Mouse (Mus musculus) CH12.LX (cell line): Measurements from ENCODE around the gene Lrmda. TPM values are rescaled to one million over a fixed set of nuclear protein-coding genes. Genes with fewer than 3 reads are reported as not detected.

ENCODE experiments used
- DNase-seq: peaks from one replicate; pipeline ENCODE4 v3.0.0-alpha.2; 2013; ENCODE audit errors: extremely low read depth
- H3K27ac ChIP-seq: 2 replicates; pipeline ENCODE4 v1.5.1; 2012; ENCODE audit warnings: low read depth, mild to moderate bottlenecking, control low read depth, moderate library complexity; ENCODE audit not compliant: insufficient read depth
- H3K27me3 ChIP-seq: replicated peaks from 2 replicates; pipeline ENCODE3; 2012; ENCODE audit warnings: inconsistent platforms
- H3K36me3 ChIP-seq, 2 experiments: replicated peaks in 1 of 2; 2 replicates each; pipeline versions ENCODE3 to v1.6.1; 2012; ENCODE audit warnings: inconsistent platforms in 1 of 2, low read length in 1 of 2, mild to moderate bottlenecking in 1 of 2, mixed read lengths in 1 of 2, moderate library complexity in 1 of 2; ENCODE audit not compliant: control insufficient read depth in 1 of 2, insufficient read depth in 1 of 2
- H3K4me1 ChIP-seq, 2 experiments: 2 replicates each; pipeline ENCODE4 v1.6.1; 2012; ENCODE audit warnings: inconsistent platforms in 1 of 2, moderate library complexity in 1 of 2; ENCODE audit not compliant: insufficient read depth in 2 of 2, control insufficient read depth in 1 of 2
- H3K4me2 ChIP-seq: 2 replicates; pipeline ENCODE4 v1.6.1; 2012; ENCODE audit warnings: low read depth, mild to moderate bottlenecking, control low read depth; ENCODE audit not compliant: poor library complexity, insufficient read depth, severe bottlenecking
- H3K4me3 ChIP-seq, 3 experiments: fragments of 150-350 bp in 1 of 3; sonication (generic) in 1 of 3; replicated peaks in 1 of 3; 2 replicates each; pipeline versions ENCODE3 to v1.5.1; 2011 to 2012; ENCODE audit warnings: low read depth in 2 of 3, low read length in 2 of 3, mild to moderate bottlenecking in 2 of 3, moderate library complexity in 2 of 3, control low read depth in 1 of 3, improper control_type of control experiment in 1 of 3, inconsistent platforms in 1 of 3, mixed read lengths in 1 of 3; ENCODE audit not compliant: poor library complexity in 1 of 3
- H3K79me2 ChIP-seq: replicated peaks from 2 replicates; pipeline ENCODE4 v1.6.1; 2012; ENCODE audit warnings: mild to moderate bottlenecking, moderate library complexity; ENCODE audit not compliant: control insufficient read depth, poor library complexity, insufficient read depth, severe bottlenecking; ENCODE audit errors: extremely low read depth
- H3K9ac ChIP-seq: 2 replicates; pipeline ENCODE4 v1.6.1; 2012; ENCODE audit warnings: low read depth, mild to moderate bottlenecking, control low read depth, moderate library complexity; ENCODE audit not compliant: insufficient read depth
- H3K9me3 ChIP-seq: replicated peaks from 2 replicates; pipeline ENCODE3; 2012; ENCODE audit warnings: low read length, inconsistent platforms, mixed read lengths
- BHLHE40 ChIP-seq: IDR thresholded peaks from 2 replicates; pipeline ENCODE4 v1.6.1; 2011; ENCODE audit warnings: mild to moderate bottlenecking, low read depth, low read length, improper control_type of control experiment
- CHD1 ChIP-seq: IDR thresholded peaks from 2 replicates; pipeline ENCODE4 v1.6.1; 2012; ENCODE audit warnings: low read depth, low read length, improper control_type of control experiment, inconsistent platforms
- CTCF ChIP-seq, 2 experiments: IDR thresholded peaks in 1 of 2; conservative IDR thresholded peaks in 1 of 2; 2 replicates each; pipeline ENCODE4 v1.5.1; 2011 to 2012; ENCODE audit warnings: low read depth in 2 of 2, low read length in 2 of 2, improper control_type of control experiment in 1 of 2, inconsistent platforms in 1 of 2, mild to moderate bottlenecking in 1 of 2, moderate library complexity in 1 of 2
- ETS1 ChIP-seq: conservative IDR thresholded peaks from 2 replicates; pipeline ENCODE4 v1.6.1; 2012; ENCODE audit warnings: low read depth, mild to moderate bottlenecking, inconsistent platforms, low read length, improper control_type of control experiment, moderate library complexity
- GABPA ChIP-seq: IDR thresholded peaks from 2 replicates; pipeline ENCODE4 v1.6.1; 2012; ENCODE audit warnings: low read depth, low read length, improper control_type of control experiment, inconsistent platforms; ENCODE audit not compliant: insufficient replicate concordance
- HCFC1 ChIP-seq: IDR thresholded peaks from 2 replicates; pipeline ENCODE4 v1.6.1; 2012; ENCODE audit warnings: low read depth, mild to moderate bottlenecking, inconsistent platforms, low read length, improper control_type of control experiment
- IRF4 ChIP-seq: IDR thresholded peaks from 2 replicates; pipeline ENCODE4 v1.6.1; 2014; ENCODE audit warnings: low read depth, mild to moderate bottlenecking, inconsistent platforms, low read length, improper control_type of control experiment
- JUN ChIP-seq: IDR thresholded peaks from 2 replicates; pipeline ENCODE4 v1.6.1; 2011; ENCODE audit warnings: low read depth, mild to moderate bottlenecking, low read length, improper control_type of control experiment, moderate library complexity; ENCODE audit not compliant: insufficient read depth
- JUND ChIP-seq: conservative IDR thresholded peaks from 2 replicates; pipeline ENCODE4 v1.6.1; 2011; ENCODE audit warnings: low read depth, low read length, improper control_type of control experiment
- KAT2A ChIP-seq: IDR thresholded peaks from 2 replicates; pipeline ENCODE4 v1.6.1; 2012; ENCODE audit warnings: low read length, improper control_type of control experiment, inconsistent platforms; ENCODE audit not compliant: insufficient replicate concordance
- MAFK ChIP-seq: IDR thresholded peaks from 2 replicates; pipeline ENCODE4 v1.6.1; 2011; ENCODE audit warnings: low read length, improper control_type of control experiment; ENCODE audit not compliant: insufficient replicate concordance
- MAZ ChIP-seq: IDR thresholded peaks from 2 replicates; pipeline ENCODE4 v1.6.1; 2012; ENCODE audit warnings: low read depth, mild to moderate bottlenecking, inconsistent platforms, low read length, improper control_type of control experiment, moderate library complexity
- MXI1 ChIP-seq: IDR thresholded peaks from 2 replicates; pipeline ENCODE4 v1.6.1; 2011; ENCODE audit warnings: mild to moderate bottlenecking, low read depth, low read length, improper control_type of control experiment
- NELFE ChIP-seq: IDR thresholded peaks from 2 replicates; pipeline ENCODE4 v1.6.1; 2011; ENCODE audit warnings: low read depth, low read length, improper control_type of control experiment
- NRF1 ChIP-seq: IDR thresholded peaks from 2 replicates; pipeline ENCODE4 v1.6.1; 2014; ENCODE audit warnings: low read depth, mild to moderate bottlenecking, inconsistent platforms, low read length, improper control_type of control experiment, moderate library complexity
- PAX5 ChIP-seq: IDR thresholded peaks from 2 replicates; pipeline ENCODE4 v1.6.1; 2012; ENCODE audit warnings: low read length, inconsistent platforms, mixed read lengths
- POLR2A ChIP-seq: IDR thresholded peaks from 2 replicates; pipeline ENCODE4 v1.6.1; 2011; ENCODE audit warnings: low read depth, mild to moderate bottlenecking, improper control_type of control experiment, low read length
- POLR2AphosphoS2 ChIP-seq: IDR thresholded peaks from 2 replicates; pipeline ENCODE4 v1.6.1; 2011; ENCODE audit warnings: low read depth, low read length, improper control_type of control experiment
- SIN3A ChIP-seq: IDR thresholded peaks from 2 replicates; pipeline ENCODE4 v1.6.1; 2012; ENCODE audit warnings: low read length, improper control_type of control experiment, inconsistent platforms
- TBP ChIP-seq: conservative IDR thresholded peaks from 2 replicates; pipeline ENCODE4 v1.6.1; 2011; ENCODE audit warnings: low read depth, low read length, improper control_type of control experiment
- TCF12 ChIP-seq: IDR thresholded peaks from 2 replicates; pipeline ENCODE4 v1.6.1; 2014; ENCODE audit warnings: low read depth, mild to moderate bottlenecking, inconsistent platforms, low read length, improper control_type of control experiment
- UBTF ChIP-seq: IDR thresholded peaks from 2 replicates; pipeline ENCODE4 v1.6.1; 2012; ENCODE audit warnings: low read depth, mild to moderate bottlenecking, inconsistent platforms, low read length, improper control_type of control experiment, moderate library complexity
- USF1 ChIP-seq: IDR thresholded peaks from 2 replicates; pipeline ENCODE4 v1.6.1; 2014; ENCODE audit warnings: low read depth, mild to moderate bottlenecking, inconsistent platforms, low read length, improper control_type of control experiment
- ZKSCAN1 ChIP-seq: IDR thresholded peaks from 2 replicates; pipeline ENCODE4 v1.6.1; 2012; ENCODE audit warnings: low read depth, inconsistent platforms, low read length, improper control_type of control experiment, borderline replicate concordance
- ZMIZ1 ChIP-seq: IDR thresholded peaks from 2 replicates; pipeline ENCODE4 v1.6.1; 2012; ENCODE audit warnings: low read depth, mild to moderate bottlenecking, inconsistent platforms, low read length, improper control_type of control experiment
- ZNF384 ChIP-seq: IDR thresholded peaks from 2 replicates; pipeline ENCODE4 v1.6.1; 2012; ENCODE audit warnings: low read depth, low read length, improper control_type of control experiment, inconsistent platforms
- dilution Hi-C: fragments of 300-500 bp; cut with MboI; formaldehyde crosslinking; loops from 2 replicates; pipeline ENCODE4 v1.14.3; 2020; ENCODE audit warnings: low sequenced_read_pairs; ENCODE audit not compliant: extremely low pct_unique_long_range_greater_than_20kb, extremely low pct_ligation_motif_present
- in situ Hi-C: fragments of 300-500 bp; cut with MboI; formaldehyde crosslinking; loops from 3 replicates; pipeline ENCODE4 v1.14.3; 2019; ENCODE audit warnings: low sequenced_read_pairs, low pct_ligation_motif_present, low pct_unique_long_range_greater_than_20kb, mixed read lengths
- polyA plus RNA-seq: library from polyadenylated mRNA; unstranded; fragments of >175 nt; gene quantifications from 2 replicates; pipeline ENCODE4 v1.2.1, GENCODE M21; 2012; ENCODE audit warnings: low read depth; ENCODE audit not compliant: insufficient read length
- total RNA-seq, 2 experiments: library from RNA; depleted of rRNA; stranded (reverse); fragments of 300-350 nt in 1 of 2; fragments of >200 nt in 1 of 2; gene quantifications; 2 replicates each; pipeline ENCODE4 v1.2.3; 2012 to 2014

Gene Lrmda
- total and polyA plus RNA-seq, 3 experiments = 0.89 to 3.7 (median 1.9) TPM

GRCm38 (mm10) chr14:22179761-22180160 is 160.2 kb downstream of the Lrmda start:
- H3K4me3 ChIP-seq = no peak overlapping the region
- H3K9me3 ChIP-seq = peaks cover 3% of the 10 kb centered on the region
- H3K9ac ChIP-seq = no peak overlapping the region
- H3K27me3 ChIP-seq = no peaks in the 10 kb centered on the region
- no peak for DNase-seq
- no peaks in the 10 kb centered on the region for H3K36me3 ChIP-seq
- in situ Hi-C loops = no loop called here
- peaks cover 2 to 13% of the 10 kb centered on the region in 2 experiments; a peak in 2 of 4 replicates for H3K4me1 ChIP-seq
- TF ChIP-seq ZNF384 = no peak
- TF ChIP-seq ZKSCAN1 = no peak
- no peak for TF ChIP-seq KAT2A
- no peak for TF ChIP-seq GABPA
- TF ChIP-seq JUND = no peak
- TF ChIP-seq USF1 = no peak
- no peak for TF ChIP-seq JUN
- TF ChIP-seq MXI1 = no peak
- no peak for TF ChIP-seq MAFK
- no peak for TF ChIP-seq POLR2AphosphoS2
- no peak for TF ChIP-seq POLR2A
- no peak for TF ChIP-seq NELFE
- TF ChIP-seq TBP = no peak
- TF ChIP-seq SIN3A = no peak
- TF ChIP-seq HCFC1 = no peak
- no peak for TF ChIP-seq UBTF
- no peak for TF ChIP-seq IRF4
- TF ChIP-seq TCF12 = no peak
- H3K27ac ChIP-seq = no peak overlapping the region
- dilution Hi-C loops = no loop called here
- no peaks in the 10 kb centered on the region for H3K79me2 ChIP-seq
- no peak overlapping the region for H3K4me2 ChIP-seq

- H3K4me3 ChIP-seq = no peak overlapping the region
- H3K27ac ChIP-seq = no peak overlapping the region
- peaks cover 3% of the 10 kb centered on the region for H3K9me3 ChIP-seq
- dilution Hi-C loops (no loop called here), in situ Hi-C loops (no loop called here)
- peaks cover 2 to 13% of the 10 kb centered on the region in 2 experiments; a peak in 2 of 4 replicates for H3K4me1 ChIP-seq
- no peaks in the 10 kb centered on the region for H3K36me3 ChIP-seq
- H3K79me2 ChIP-seq = no peaks in the 10 kb centered on the region
- DNase-seq = no peak
- TF ChIP-seq NRF1 (no peak), UBTF (no peak), ETS1 (no peak), TCF12 (no peak), JUN (no peak), CHD1 (no peak), ZMIZ1 (no peak), POLR2AphosphoS2 (no peak), PAX5 (no peak), GABPA (no peak), MAFK (no peak), MAZ (no peak), BHLHE40 (no peak), CTCF (conservative IDR thresholded peaks at IDR 0.05 in 1 of 2, IDR thresholded peaks at IDR 0.05 in 1 of 2; ENCODE audit: low read depth in 2 of 2, low read length in 2 of 2) (no peak)
- no peak overlapping the region for H3K9ac ChIP-seq
- H3K27me3 ChIP-seq = no peaks in the 10 kb centered on the region
- no peak overlapping the region for H3K4me2 ChIP-seq
Observed at GRCm38 (mm10) chr14:22181508-22181907, 162.0 kb downstream of the Lrmda start.
